Mouse (Mus musculus): ENCODE measurements around the gene Olfr99. TPM values are rescaled to one million over a fixed set of nuclear protein-coding genes. Genes with fewer than 3 reads are reported as not detected.
"Not testable (repeated sequence)": the region's sequence is repeated elsewhere in the genome, so short reads cannot be mapped to it uniquely, and the experiment has no call there.

The Olfr99 gene
- polyA plus RNA-seq, 1 experiment from 2014 or later = not detected

DNA sequence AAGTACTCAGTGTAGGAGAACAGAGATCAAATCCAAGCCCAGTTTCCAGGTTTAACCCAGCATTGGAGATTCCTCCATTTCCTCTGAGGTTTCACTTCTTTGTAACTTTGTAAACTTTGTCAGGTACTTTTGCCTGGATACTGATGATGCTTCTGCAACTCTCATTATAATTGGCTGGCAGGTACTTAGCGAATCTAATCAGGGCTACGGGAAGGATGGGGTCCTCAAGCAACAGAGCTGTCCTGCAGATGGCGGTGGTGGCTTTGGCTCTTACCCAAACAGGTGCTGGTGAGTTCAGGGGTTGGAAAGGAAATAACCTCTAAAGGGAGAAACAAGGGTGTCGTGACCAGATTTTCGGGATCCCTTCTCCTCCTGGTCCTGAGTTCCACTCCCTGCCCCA is 36.5 kb downstream of the Olfr99 start:
- 32% methylated on average over 5 of the region's 5 CpGs for WGBS

DNA sequence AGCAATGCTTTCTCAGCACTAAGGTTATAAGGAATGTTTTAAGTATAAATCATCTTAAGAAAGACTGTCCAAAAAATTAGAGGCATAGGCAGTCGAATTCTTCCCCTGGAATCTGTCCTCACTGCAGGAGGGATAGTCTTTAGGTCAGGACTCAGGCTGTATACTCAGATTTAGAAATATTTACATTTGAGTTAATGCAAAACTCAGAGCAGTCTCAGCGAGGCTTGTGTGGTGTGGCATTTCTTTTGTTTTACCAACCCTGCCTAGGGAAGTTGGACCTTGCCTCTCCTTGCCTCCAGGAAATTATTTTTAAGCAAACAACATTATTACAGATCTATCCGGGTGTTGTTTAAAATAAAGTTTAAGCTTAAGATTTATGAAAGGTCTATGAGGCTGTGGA is 41.1 kb downstream of the Olfr99 start:
- Histone ChIP-seq H3K4me3 (no peak overlapping the region), H3K9me3 (replicated peaks) (peaks cover 6% of the 10 kb centered on the region; the same call in 1 of the 2 replicates), H3K4me1 (no peaks in the 10 kb centered on the region), H3K36me3 (no peaks in the 10 kb centered on the region), H3K27ac (replicated peaks) (no peak overlapping the region), H3K27me3 (ENCODE audit: low read depth, poor library complexity, severe bottlenecking) (no peaks in the 10 kb centered on the region)
- DNase-seq (ENCODE audit: low spot score) = no peak
- 69% methylated on average over 3 of the region's 3 CpGs for WGBS

More for the DNA sequence above, 36.5 kb downstream of the Olfr99 start:
- Histone ChIP-seq H3K36me3 (no peaks in the 10 kb centered on the region), H3K4me1 (no peaks in the 10 kb centered on the region), H3K4me3 (no peak overlapping the region), H3K27me3 (ENCODE audit: low read depth, poor library complexity, severe bottlenecking) (no peaks in the 10 kb centered on the region), H3K27ac (replicated peaks) (no peak overlapping the region), H3K9me3 (replicated peaks) (no peaks in the 10 kb centered on the region)
- DNase-seq (ENCODE audit: low spot score) = peak; percentile 13

DNA sequence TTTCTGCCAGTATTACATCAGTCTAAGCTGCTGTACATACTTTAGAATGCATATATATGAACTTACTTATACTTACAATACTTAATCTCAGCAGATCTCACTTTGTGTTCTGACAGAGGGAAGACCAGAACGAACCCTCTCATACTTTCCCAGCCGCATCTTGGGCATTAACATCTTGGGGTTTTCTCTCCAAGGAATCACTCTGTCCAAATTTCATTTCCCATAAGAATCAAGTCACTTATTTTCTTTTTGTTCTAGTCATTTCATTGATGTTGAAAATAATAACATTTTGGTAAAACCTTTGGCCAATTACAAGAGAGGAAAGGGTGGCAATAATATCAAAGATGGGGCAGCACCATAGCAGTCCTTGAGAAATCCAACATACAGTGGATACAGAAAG is 46.0 kb downstream of the Olfr99 start, which contains the start of gene Olfr97:
TSS of gene Olfr97 (minus strand) at position 101 of the 400 bp plus-strand sequence.
- not testable (repeated sequence) for DNase-seq (ENCODE audit: low spot score)
- WGBS = 90% methylated on average over 2 of the region's 2 CpGs

More for the DNA sequence above, 46.0 kb downstream of the Olfr99 start, which contains the start of gene Olfr97:
- not testable (repeated sequence) for H3K4me1 ChIP-seq; H3K36me3 ChIP-seq; H3K27me3 ChIP-seq (ENCODE audit: low read depth, poor library complexity, severe bottlenecking); H3K4me3 ChIP-seq; H3K9me3 ChIP-seq (replicated peaks); H3K27ac ChIP-seq (replicated peaks)

Other genes starting within 250 kb of the Olfr99 start
- gene Gabbr1, start 237.5 kb downstream of the Olfr99 start, polyA plus RNA-seq (2016; fragmentation: Nextera tagmentation; extraction: Ambion mirVana) = 7.9 and 12.2 TPM in 2 replicates
- gene Olfr90, start 195.0 kb downstream of the Olfr99 start, polyA plus RNA-seq (2016; fragmentation: Nextera tagmentation; extraction: Ambion mirVana) = 0.17 TPM in 1 of 2 replicates, not detected in the other
- not detected in 2 replicates for gene Olfr91, start 185.2 kb downstream of the Olfr99 start, polyA plus RNA-seq (2016; fragmentation: Nextera tagmentation; extraction: Ambion mirVana)
- gene Olfr92, start 163.4 kb downstream of the Olfr99 start, polyA plus RNA-seq (2016; fragmentation: Nextera tagmentation; extraction: Ambion mirVana) = not detected in 2 replicates
- not detected in 2 replicates for gene Olfr93, start 122.0 kb downstream of the Olfr99 start, polyA plus RNA-seq (2016; fragmentation: Nextera tagmentation; extraction: Ambion mirVana)
- not detected in 2 replicates for gene Ubd, start 89.6 kb downstream of the Olfr99 start, polyA plus RNA-seq (2016; fragmentation: Nextera tagmentation; extraction: Ambion mirVana)
- not detected in 2 replicates for gene Olfr94, start 82.5 kb downstream of the Olfr99 start, polyA plus RNA-seq (2016; fragmentation: Nextera tagmentation; extraction: Ambion mirVana)
- gene Olfr95, start 70.3 kb downstream of the Olfr99 start, polyA plus RNA-seq (2016; fragmentation: Nextera tagmentation; extraction: Ambion mirVana) = not detected in 2 replicates
- gene Olfr96, start 63.3 kb downstream of the Olfr99 start, polyA plus RNA-seq (2016; fragmentation: Nextera tagmentation; extraction: Ambion mirVana) = not detected in 2 replicates
- not detected in 2 replicates for gene Olfr97, start 46.1 kb downstream of the Olfr99 start, polyA plus RNA-seq (2016; fragmentation: Nextera tagmentation; extraction: Ambion mirVana)
- not detected in 2 replicates for gene Olfr98, start 19.7 kb downstream of the Olfr99 start, polyA plus RNA-seq (2016; fragmentation: Nextera tagmentation; extraction: Ambion mirVana)
- 1.8 and 2.1 TPM in 2 replicates for gene H2-M3, start 13.2 kb downstream of the Olfr99 start, polyA plus RNA-seq (2016; fragmentation: Nextera tagmentation; extraction: Ambion mirVana)
- gene Olfr101, start 20.9 kb upstream of the Olfr99 start, polyA plus RNA-seq (2016; fragmentation: Nextera tagmentation; extraction: Ambion mirVana) = not detected in 2 replicates
- not detected in 2 replicates for gene Olfr102, start 33.6 kb upstream of the Olfr99 start, polyA plus RNA-seq (2016; fragmentation: Nextera tagmentation; extraction: Ambion mirVana)
- gene Olfr103, start 56.2 kb upstream of the Olfr99 start, polyA plus RNA-seq (2016; fragmentation: Nextera tagmentation; extraction: Ambion mirVana) = not detected in 2 replicates
- gene Olfr104-ps, start 76.1 kb upstream of the Olfr99 start, polyA plus RNA-seq (2016; fragmentation: Nextera tagmentation; extraction: Ambion mirVana) = not detected in 2 replicates
- gene Olfr105-ps, start 95.6 kb upstream of the Olfr99 start, polyA plus RNA-seq (2016; fragmentation: Nextera tagmentation; extraction: Ambion mirVana) = not detected in 2 replicates
- gene Olfr106-ps, start 106.9 kb upstream of the Olfr99 start, polyA plus RNA-seq (2016; fragmentation: Nextera tagmentation; extraction: Ambion mirVana) = not detected in 2 replicates
- not detected in 2 replicates for gene Olfr107, start 115.8 kb upstream of the Olfr99 start, polyA plus RNA-seq (2016; fragmentation: Nextera tagmentation; extraction: Ambion mirVana)
- gene Olfr108, start 162.0 kb upstream of the Olfr99 start, polyA plus RNA-seq (2016; fragmentation: Nextera tagmentation; extraction: Ambion mirVana) = not detected in 2 replicates
- not detected in 2 replicates for gene Olfr109, start 175.5 kb upstream of the Olfr99 start, polyA plus RNA-seq (2016; fragmentation: Nextera tagmentation; extraction: Ambion mirVana)
- not detected in 2 replicates for gene H2-M2, start 200.1 kb upstream of the Olfr99 start, polyA plus RNA-seq (2016; fragmentation: Nextera tagmentation; extraction: Ambion mirVana)
- not detected in 2 replicates for gene Olfr110, start 209.0 kb upstream of the Olfr99 start, polyA plus RNA-seq (2016; fragmentation: Nextera tagmentation; extraction: Ambion mirVana)
- not detected in 2 replicates for gene Olfr111, start 224.6 kb upstream of the Olfr99 start, polyA plus RNA-seq (2016; fragmentation: Nextera tagmentation; extraction: Ambion mirVana)

Measured in midbrain, embryonic 10.5 days (tissue).